Mouse (Mus musculus): Measurements from ENCODE around the gene Ifne. TPM values are rescaled to one million over a fixed set of nuclear protein-coding genes. Genes with fewer than 3 reads are reported as not detected.

Gene Ifne
- polyA plus RNA-seq, 1 experiment, result not detected

GRCm38 (mm10) chr4:88863309-88863708 lies 16.7 kb downstream of the Ifne start:
- Histone ChIP-seq H3K27ac (ENCODE audit: control insufficient read depth, insufficient read depth, low read length) (no peak overlapping the region), H3K4me3 (ENCODE audit: control insufficient read depth, insufficient read depth, low read length) (no peak overlapping the region), H3K27me3 (ENCODE audit: control insufficient read depth, insufficient read depth, low read length) (no peaks in the 10 kb centered on the region), H3K36me3 (ENCODE audit: control insufficient read depth, insufficient read depth, low read length) (no peaks in the 10 kb centered on the region), H3K4me1 (replicated peaks; ENCODE audit: control insufficient read depth, insufficient read depth, low read length) (peaks cover 7% of the 10 kb centered on the region)
- DNase-seq, result no peak
- TF ChIP-seq CTCF (IDR thresholded peaks at IDR 0.05; ENCODE audit: borderline replicate concordance, control insufficient read depth, extremely low read depth, insufficient read depth, low read length, poor library complexity), result no peak
- no peak for TF ChIP-seq POLR2A (IDR thresholded peaks at IDR 0.05; ENCODE audit: control insufficient read depth, extremely low read depth, insufficient read depth, low read length, poor library complexity)
- WGBS, result 40% methylated on average over 7 of the region's 7 CpGs

GRCm38 (mm10) chr4:88859214-88859613 lies 20.8 kb downstream of the Ifne start:
- no peaks in the 10 kb centered on the region for H3K36me3 ChIP-seq (ENCODE audit: control insufficient read depth, insufficient read depth, low read length)
- H3K4me1 ChIP-seq (replicated peaks; ENCODE audit: control insufficient read depth, insufficient read depth, low read length), result peaks cover 1% of the 10 kb centered on the region; the same call in 1 of the 2 replicates
- no peak overlapping the region for H3K27ac ChIP-seq (ENCODE audit: control insufficient read depth, insufficient read depth, low read length)
- no peak for DNase-seq
- no peak overlapping the region for H3K4me3 ChIP-seq (ENCODE audit: control insufficient read depth, insufficient read depth, low read length)
- H3K27me3 ChIP-seq (ENCODE audit: control insufficient read depth, insufficient read depth, low read length), result no peaks in the 10 kb centered on the region
- TF ChIP-seq CTCF (IDR thresholded peaks at IDR 0.05; ENCODE audit: borderline replicate concordance, control insufficient read depth, extremely low read depth, insufficient read depth, low read length, poor library complexity) (no peak), POLR2A (IDR thresholded peaks at IDR 0.05; ENCODE audit: control insufficient read depth, extremely low read depth, insufficient read depth, low read length, poor library complexity) (no peak)

DNA sequence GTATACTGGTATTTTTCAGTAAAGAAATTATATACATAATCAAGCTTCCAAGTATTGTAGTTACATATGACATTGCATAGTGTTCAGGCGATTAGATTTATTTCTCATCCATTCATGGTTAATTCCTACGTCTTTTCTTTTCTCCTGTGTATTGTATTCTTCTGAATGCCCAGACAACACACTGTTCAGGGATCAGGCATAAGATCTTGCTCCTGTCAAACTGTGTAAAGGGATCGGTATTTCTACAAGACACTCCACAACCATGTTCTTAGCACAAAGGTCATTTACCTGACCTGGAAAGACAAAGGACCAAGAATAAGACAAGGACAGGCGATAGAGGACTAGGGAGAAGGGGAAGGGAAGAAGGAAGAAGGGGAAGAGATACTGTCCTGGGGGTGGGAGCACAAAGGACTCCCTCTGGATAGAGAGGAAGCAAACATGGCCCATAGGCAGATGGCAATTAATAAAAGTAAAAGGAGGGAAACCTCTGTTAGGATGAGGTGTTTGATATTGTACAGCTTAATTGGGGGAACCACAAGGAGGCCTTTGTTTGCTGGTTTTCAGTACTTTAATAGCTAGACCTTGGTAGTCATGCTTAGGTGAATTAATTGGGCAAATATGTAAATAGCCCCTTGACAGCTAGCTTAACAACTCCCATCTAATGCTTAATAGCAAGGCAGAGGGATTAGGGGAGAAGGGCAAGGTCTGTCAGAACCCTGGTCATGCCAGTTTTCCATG lies 28.8 kb downstream of the Ifne start:
- Histone ChIP-seq H3K36me3 (ENCODE audit: control insufficient read depth, insufficient read depth, low read length) (no peaks in the 10 kb centered on the region), H3K4me3 (ENCODE audit: control insufficient read depth, insufficient read depth, low read length) (no peak overlapping the region), H3K27ac (ENCODE audit: control insufficient read depth, insufficient read depth, low read length) (no peak overlapping the region), H3K4me1 (replicated peaks; ENCODE audit: control insufficient read depth, insufficient read depth, low read length) (no peaks in the 10 kb centered on the region), H3K27me3 (ENCODE audit: control insufficient read depth, insufficient read depth, low read length) (no peaks in the 10 kb centered on the region)
- no peak for DNase-seq
- no peak for TF ChIP-seq POLR2A (IDR thresholded peaks at IDR 0.05; ENCODE audit: control insufficient read depth, extremely low read depth, insufficient read depth, low read length, poor library complexity)
- TF ChIP-seq CTCF (IDR thresholded peaks at IDR 0.05; ENCODE audit: borderline replicate concordance, control insufficient read depth, extremely low read depth, insufficient read depth, low read length, poor library complexity), result no peak
- 94% methylated on average over 4 of the region's 4 CpGs for WGBS

DNA sequence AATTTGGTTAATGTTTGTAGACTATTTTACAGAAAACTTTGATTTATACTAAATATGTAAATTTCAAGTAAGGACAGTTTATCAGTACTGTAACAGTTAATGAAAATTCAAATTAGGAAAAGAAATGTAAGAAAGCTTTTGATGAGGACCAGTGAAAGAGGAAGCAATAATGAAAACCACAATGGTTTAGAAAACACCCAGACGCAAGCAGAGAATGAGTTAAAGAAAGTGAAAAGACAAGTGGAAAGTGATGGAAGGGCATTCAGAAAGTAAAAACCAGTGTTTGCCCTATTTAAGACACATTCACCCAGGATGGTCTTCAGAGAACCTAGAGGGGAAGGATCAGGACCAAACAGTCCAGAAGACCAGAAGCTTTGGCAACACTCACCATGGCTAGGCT lies 30.3 kb downstream of the Ifne start, which contains the start of gene Ifna1:
TSS of gene Ifna1 (plus strand) at position 390 of the 400 bp plus-strand sequence.
- no peak within 1 kb of the TSS for H3K27ac ChIP-seq (ENCODE audit: control insufficient read depth, insufficient read depth, low read length)
- TF ChIP-seq CTCF (IDR thresholded peaks at IDR 0.05; ENCODE audit: borderline replicate concordance, control insufficient read depth, extremely low read depth, insufficient read depth, low read length, poor library complexity) (no peak), POLR2A (IDR thresholded peaks at IDR 0.05; ENCODE audit: control insufficient read depth, extremely low read depth, insufficient read depth, low read length, poor library complexity) (no peak)
- H3K36me3 ChIP-seq (ENCODE audit: control insufficient read depth, insufficient read depth, low read length), result no peaks in the 10 kb centered on the region
- DNase-seq, result no peak
- no peaks in the 10 kb centered on the region for H3K4me1 ChIP-seq (replicated peaks; ENCODE audit: control insufficient read depth, insufficient read depth, low read length)
- H3K4me3 ChIP-seq (ENCODE audit: control insufficient read depth, insufficient read depth, low read length), result no peak within 1 kb of the TSS
- 41% methylated on average over 1 of the region's 1 CpGs for WGBS
- no peaks in the 10 kb centered on the region for H3K27me3 ChIP-seq (ENCODE audit: control insufficient read depth, insufficient read depth, low read length)

- Histone ChIP-seq H3K27me3 (ENCODE audit: control insufficient read depth, insufficient read depth, low read length) (no peaks in the 10 kb centered on the region), H3K4me1 (replicated peaks; ENCODE audit: control insufficient read depth, insufficient read depth, low read length) (no peaks in the 10 kb centered on the region), H3K36me3 (ENCODE audit: control insufficient read depth, insufficient read depth, low read length) (no peaks in the 10 kb centered on the region), H3K4me3 (ENCODE audit: control insufficient read depth, insufficient read depth, low read length) (no peak overlapping the region), H3K27ac (ENCODE audit: control insufficient read depth, insufficient read depth, low read length) (no peak overlapping the region)
- DNase-seq, result no peak
- TF ChIP-seq POLR2A (IDR thresholded peaks at IDR 0.05; ENCODE audit: control insufficient read depth, extremely low read depth, insufficient read depth, low read length, poor library complexity) (no peak), CTCF (IDR thresholded peaks at IDR 0.05; ENCODE audit: borderline replicate concordance, control insufficient read depth, extremely low read depth, insufficient read depth, low read length, poor library complexity) (no peak)
- WGBS, result 42% methylated on average over 2 of the region's 2 CpGs
These were observed 34.7 kb downstream of the Ifne start for GRCm38 (mm10) chr4:88845334-88845733.

GRCm38 (mm10) chr4:88841438-88841911 lies 38.5 kb downstream of the Ifne start, which contains the start of gene Ifna4:
Gene Ifna4, plus strand, starts transcription at chr4:88841861.
- Histone ChIP-seq H3K27me3 (ENCODE audit: control insufficient read depth, insufficient read depth, low read length) (no peaks in the 10 kb centered on the region), H3K27ac (ENCODE audit: control insufficient read depth, insufficient read depth, low read length) (no peak within 1 kb of the TSS), H3K36me3 (ENCODE audit: control insufficient read depth, insufficient read depth, low read length) (no peaks in the 10 kb centered on the region), H3K4me3 (ENCODE audit: control insufficient read depth, insufficient read depth, low read length) (no peak within 1 kb of the TSS), H3K4me1 (replicated peaks; ENCODE audit: control insufficient read depth, insufficient read depth, low read length) (no peaks in the 10 kb centered on the region)
- DNase-seq, result no peak
- TF ChIP-seq POLR2A (IDR thresholded peaks at IDR 0.05; ENCODE audit: control insufficient read depth, extremely low read depth, insufficient read depth, low read length, poor library complexity) (no peak), CTCF (IDR thresholded peaks at IDR 0.05; ENCODE audit: borderline replicate concordance, control insufficient read depth, extremely low read depth, insufficient read depth, low read length, poor library complexity) (no peak)
- 89% methylated on average over 2 of the region's 2 CpGs for WGBS

All from thymus, adult 2 months (tissue).